18 mouse cellular contexts compared by ENCODE assay signal in genomic region chr16:35806973-35807662, GRCm38 (mm10). TPM values are rescaled to one million over a fixed set of nuclear protein-coding genes. Genes with fewer than 3 reads are reported as not detected.
DNase-seq lines count a peak whose midpoint lies in the region; ATAC-seq and TF ChIP-seq lines count a peak whose summit lies in the region.
"Had no signal": no experiment of that assay in that cellular context is flagged by ENCODE, and none has a peak within 500 bp of the region (broad histone marks: within the 10 kb centered on the region; RNA-seq: fewer than 3 reads in every experiment).

No protein-coding gene starts in this region.

- H3K9me3 ChIP-seq in heart, embryonic 10.5 days = no peaks in the 10 kb centered on the region
- H3K9me3 ChIP-seq in stomach, embryonic 15.5 days = no peaks in the 10 kb centered on the region
- no peaks in the 10 kb centered on the region for H3K9me3 ChIP-seq in stomach, postnatal 0 days (ENCODE audit: control insufficient read depth, low read length)
- peaks cover 6% of the 10 kb centered on the region; the same call in 1 of the 2 replicates for H3K9me3 ChIP-seq in liver, embryonic 13.5 days (replicated peaks)
- H3K9me3 ChIP-seq: embryonic facial prominence, embryonic 12.5 days; forebrain, embryonic 13.5 days; lung, embryonic 15.5 days had no signal

- peak; percentile 63 for DNase-seq in heart, embryonic 10.5 days (ENCODE audit: low spot score)
- DNase-seq in heart, adult 11 months = no peak
- DNase-seq in stomach, postnatal 0 days (ENCODE audit: low spot score) = no peak
- peak; percentile 74 for DNase-seq in liver, embryonic 13.5 days
- DNase-seq in left cerebral cortex, postnatal 14 days (ENCODE audit: low spot score in 2 of 2) = no peak
- no peak for DNase-seq in adrenal gland, postnatal 14 days
- no peak for DNase-seq in cerebellum, postnatal 25 days
- DNase-seq: layer of hippocampus, adult 9-11 months; left cerebral cortex, postnatal 4 days; thymus, adult 18-20 months had no signal

- ATAC-seq in stomach, embryonic 15.5 days (ENCODE audit: insufficient read depth, low FRiP score, low read depth) = peak; percentile 85; the same call in 1 of the 2 replicates
- no peak for ATAC-seq in stomach, postnatal 0 days (ENCODE audit: low FRiP score, low TSS enrichment)
- peak; percentile 86 for ATAC-seq in liver, embryonic 13.5 days (ENCODE audit: low read depth)
- ATAC-seq: forebrain, embryonic 13.5 days had no signal

- no peak for TF ChIP-seq EP300 in stomach, postnatal 0 days (optimal IDR thresholded peaks at IDR 0.05)

- H3K27me3 ChIP-seq in heart, embryonic 10.5 days (ENCODE audit: insufficient read depth, poor library complexity, severe bottlenecking) = no peaks in the 10 kb centered on the region
- no peaks in the 10 kb centered on the region for H3K27me3 ChIP-seq in stomach, embryonic 15.5 days (replicated peaks)
- H3K27me3 ChIP-seq in stomach, postnatal 0 days (ENCODE audit: control insufficient read depth, insufficient read depth, low read length) = no peaks in the 10 kb centered on the region
- no peaks in the 10 kb centered on the region for H3K27me3 ChIP-seq in liver, embryonic 13.5 days
- H3K27me3 ChIP-seq: CH12.LX; embryonic facial prominence, embryonic 12.5 days; forebrain, embryonic 13.5 days; lung, embryonic 15.5 days had no signal

- H3K9ac ChIP-seq in stomach, embryonic 15.5 days = no peak overlapping the region
- H3K9ac ChIP-seq in stomach, postnatal 0 days (ENCODE audit: low read length) = no peak overlapping the region
- peak overlapping the region; percentile 70 for H3K9ac ChIP-seq in liver, embryonic 13.5 days
- H3K9ac ChIP-seq: embryonic facial prominence, embryonic 12.5 days; forebrain, embryonic 13.5 days; hindbrain, embryonic 14.5 days; lung, embryonic 15.5 days had no signal

- H3K36me3 ChIP-seq in heart, embryonic 10.5 days = peaks cover 15% of the 10 kb centered on the region
- H3K36me3 ChIP-seq in stomach, embryonic 15.5 days = no peaks in the 10 kb centered on the region
- 0 out of 2 replicates have a peak, but pooled peaks cover 2% of the 10 kb centered on the region for H3K36me3 ChIP-seq in stomach, postnatal 0 days (ENCODE audit: control insufficient read depth, insufficient read depth, low read length)
- peaks cover 40% of the 10 kb centered on the region for H3K36me3 ChIP-seq in liver, embryonic 13.5 days
- H3K36me3 ChIP-seq: lung, embryonic 15.5 days had no signal

- intact Hi-C loops in left cerebral cortex, postnatal 14 days (cut with DNase I) = no loop called here

- no peak overlapping the region for H3K4me3 ChIP-seq in heart, embryonic 10.5 days
- no peak overlapping the region for H3K4me3 ChIP-seq in stomach, embryonic 15.5 days (replicated peaks)
- no peak overlapping the region for H3K4me3 ChIP-seq in stomach, postnatal 0 days (ENCODE audit: low read depth, low read length)
- peak overlapping the region; percentile 47 for H3K4me3 ChIP-seq in liver, embryonic 13.5 days (replicated peaks)
- H3K4me3 ChIP-seq: embryonic facial prominence, embryonic 12.5 days; forebrain, embryonic 13.5 days; lung, embryonic 15.5 days; megakaryocyte, embryonic 14.5 days; myocyte had no signal

- no peak overlapping the region for H3K4me2 ChIP-seq in stomach, embryonic 15.5 days
- no peak overlapping the region for H3K4me2 ChIP-seq in stomach, postnatal 0 days (replicated peaks; ENCODE audit: low read depth)
- H3K4me2 ChIP-seq in liver, embryonic 13.5 days = peak overlapping the region; percentile 57
- H3K4me2 ChIP-seq: embryonic facial prominence, embryonic 12.5 days; forebrain, embryonic 13.5 days; hindbrain, embryonic 14.5 days; lung, embryonic 15.5 days had no signal

- TF ChIP-seq CTCF in stomach, postnatal 0 days (IDR thresholded peaks at IDR 0.05; ENCODE audit: low read depth) = no peak

- H3K27ac ChIP-seq in heart, embryonic 10.5 days = no peak overlapping the region
- H3K27ac ChIP-seq in stomach, embryonic 15.5 days = no peak overlapping the region
- no peak overlapping the region for H3K27ac ChIP-seq in stomach, postnatal 0 days (replicated peaks)
- H3K27ac ChIP-seq in liver, embryonic 13.5 days = peak overlapping the region; percentile 100
- H3K27ac ChIP-seq: embryonic facial prominence, embryonic 12.5 days; forebrain, embryonic 13.5 days; hindbrain, embryonic 14.5 days; lung, embryonic 15.5 days had no signal

- 78% methylated on average over 6 of the region's 6 CpGs for WGBS in heart, embryonic 10.5 days
- 82% methylated on average over 6 of the region's 6 CpGs for WGBS in stomach, embryonic 15.5 days
- WGBS in stomach, postnatal 0 days = 76% methylated on average over 6 of the region's 6 CpGs
- WGBS in liver, embryonic 13.5 days (ENCODE audit: insufficient replicate concordance) = 30% methylated on average over 6 of the region's 6 CpGs

- peaks cover 10% of the 10 kb centered on the region; the same call in 1 of the 2 replicates for H3K4me1 ChIP-seq in heart, embryonic 10.5 days
- no peaks in the 10 kb centered on the region for H3K4me1 ChIP-seq in stomach, embryonic 15.5 days
- H3K4me1 ChIP-seq in stomach, postnatal 0 days (replicated peaks; ENCODE audit: control insufficient read depth, insufficient read depth) = no peaks in the 10 kb centered on the region
- peaks cover 65% of the 10 kb centered on the region for H3K4me1 ChIP-seq in liver, embryonic 13.5 days (replicated peaks)
- H3K4me1 ChIP-seq: embryonic facial prominence, embryonic 12.5 days; forebrain, embryonic 13.5 days; lung, embryonic 15.5 days; megakaryocyte, embryonic 14.5 days had no signal

RNA-seq across cellular contexts. Expression of gene Hspbap1, which starts 36.9 kb away (rescaled TPM):
- polyA plus RNA-seq in heart, embryonic 10.5 days (2016; fragmentation: Nextera tagmentation; extraction: Ambion mirVana) = 16.5 and 21.8 TPM in 2 replicates
- 13.8 and 15.2 TPM in 2 replicates for polyA plus RNA-seq in stomach, embryonic 15.5 days (2015; fragmentation: Nextera tagmentation; extraction: Ambion mirVana)
- polyA plus RNA-seq in stomach, postnatal 0 days (2015; fragmentation: Nextera tagmentation; extraction: Ambion mirVana) = 6.8 and 7.1 TPM in 2 replicates
- polyA plus RNA-seq in liver, embryonic 13.5 days (2015; fragmentation: Nextera tagmentation; extraction: Ambion mirVana) = 20.2 and 21.9 TPM in 2 replicates
- 1 to 10 TPM; 5.1 to 6.0 TPM for total RNA-seq in left cerebral cortex, postnatal 14 days (2021)
- 5.3 and 6.0 TPM in 2 replicates for total RNA-seq in adrenal gland, postnatal 14 days (2021)

RNA-seq across cellular contexts. Expression of gene Dirc2, which starts 38.0 kb away (rescaled TPM):
- 8.9 and 14.2 TPM in 2 replicates for polyA plus RNA-seq in heart, embryonic 10.5 days (2016; fragmentation: Nextera tagmentation; extraction: Ambion mirVana)
- 12.5 and 13.5 TPM in 2 replicates for polyA plus RNA-seq in stomach, embryonic 15.5 days (2015; fragmentation: Nextera tagmentation; extraction: Ambion mirVana)
- polyA plus RNA-seq in stomach, postnatal 0 days (2015; fragmentation: Nextera tagmentation; extraction: Ambion mirVana) = 10.9 and 11.5 TPM in 2 replicates
- polyA plus RNA-seq in liver, embryonic 13.5 days (2015; fragmentation: Nextera tagmentation; extraction: Ambion mirVana) = 4.6 and 4.9 TPM in 2 replicates
- total RNA-seq in left cerebral cortex, postnatal 14 days (2021) = 10 to 100 TPM; 78.9 to 81.1 TPM
- 28.3 and 32.9 TPM in 2 replicates for total RNA-seq in adrenal gland, postnatal 14 days (2021)

Comparison
In these comparisons a context has a peak if more than half of its experiments do, and no peak if none do; other contexts are left out.
1. DNase-seq: peak in heart, embryonic 10.5 days (single experiment) and liver, embryonic 13.5 days (single experiment); none in heart, adult 11 months (single experiment), stomach, postnatal 0 days (single experiment), left cerebral cortex, postnatal 14 days (0 of 2), adrenal gland, postnatal 14 days (single experiment) and cerebellum, postnatal 25 days (0 of 2).